Mouse (Mus musculus) MEL (cell line): ENCODE data around the gene Ndrg2. TPM values are rescaled to one million over a fixed set of nuclear protein-coding genes. Genes with fewer than 3 reads are reported as not detected.

ENCODE experiments used
- DNase-seq: peaks from one replicate; pipeline ENCODE4 v3.0.0; 2011; ENCODE audit warnings: low read depth, low spot score
- H3K27ac ChIP-seq: 2 replicates; pipeline ENCODE4 v1.5.1; 2012; ENCODE audit warnings: low read depth, mild to moderate bottlenecking, control low read depth, low read length, moderate library complexity; ENCODE audit not compliant: control insufficient read depth
- H3K27me3 ChIP-seq, 2 experiments: fragments of 150-350 bp in 1 of 2; sonication (generic) in 1 of 2; 2 replicates each; pipeline ENCODE4 v1.6.1; 2012; ENCODE audit warnings: low read length in 2 of 2, mild to moderate bottlenecking in 2 of 2, improper control_type of control experiment in 1 of 2, moderate library complexity in 1 of 2; ENCODE audit not compliant: insufficient read depth in 2 of 2, control insufficient read depth in 1 of 2
- H3K36me3 ChIP-seq, 2 experiments: 2 replicates each; pipeline ENCODE4 v1.6.1; 2012 to 2014; ENCODE audit warnings: low read length in 2 of 2, improper control_type of control experiment in 1 of 2, inconsistent platforms in 1 of 2, mild to moderate bottlenecking in 1 of 2; ENCODE audit not compliant: insufficient read depth in 2 of 2, control insufficient read depth in 1 of 2
- H3K4me1 ChIP-seq, 2 experiments: fragments of 150-350 bp in 1 of 2; sonication (generic) in 1 of 2; 2 replicates each; pipeline ENCODE4 v1.6.1; 2012; ENCODE audit warnings: low read length in 2 of 2, improper control_type of control experiment in 1 of 2, mild to moderate bottlenecking in 1 of 2; ENCODE audit not compliant: insufficient read depth in 2 of 2, control insufficient read depth in 1 of 2
- H3K4me3 ChIP-seq, 2 experiments: fragments of 150-350 bp in 1 of 2; sonication (generic) in 1 of 2; 2 replicates each; pipeline ENCODE4 v1.5.1; 2012; ENCODE audit warnings: low read depth in 2 of 2, low read length in 2 of 2, mild to moderate bottlenecking in 2 of 2, moderate library complexity in 2 of 2, control low read depth in 1 of 2, improper control_type of control experiment in 1 of 2; ENCODE audit not compliant: control insufficient read depth in 1 of 2, insufficient read depth in 1 of 2
- H3K79me2 ChIP-seq: 2 replicates; pipeline ENCODE4 v1.6.1; 2012; ENCODE audit warnings: mild to moderate bottlenecking, low read length, moderate library complexity; ENCODE audit not compliant: control insufficient read depth, poor library complexity, insufficient read depth
- H3K9ac ChIP-seq: 2 replicates; pipeline ENCODE4 v1.6.1; 2012; ENCODE audit warnings: low read depth, mild to moderate bottlenecking, control low read depth, low read length, moderate library complexity; ENCODE audit not compliant: control insufficient read depth, poor library complexity, severe bottlenecking
- H3K9me3 ChIP-seq: fragments of 150-350 bp; sonication (generic); replicated peaks from 2 replicates; pipeline ENCODE4 v1.6.1; 2012; ENCODE audit warnings: mild to moderate bottlenecking, low read length, improper control_type of control experiment, moderate library complexity; ENCODE audit not compliant: insufficient read depth
- CHD1 ChIP-seq: IDR thresholded peaks from 2 replicates; pipeline ENCODE4 v1.6.1; 2012; ENCODE audit warnings: low read depth, mild to moderate bottlenecking, inconsistent platforms, low read length, improper control_type of control experiment
- CHD2 ChIP-seq: IDR thresholded peaks from 2 replicates; pipeline ENCODE4 v1.6.1; 2011; ENCODE audit warnings: low read length, improper control_type of control experiment
- ELF1 ChIP-seq: IDR thresholded peaks from 2 replicates; pipeline ENCODE4 v1.6.1; 2014; ENCODE audit warnings: low read depth, mild to moderate bottlenecking, inconsistent platforms, low read length, improper control_type of control experiment, moderate library complexity
- ETS1 ChIP-seq: IDR thresholded peaks from 2 replicates; pipeline ENCODE4 v1.6.1; 2012; ENCODE audit warnings: low read depth, mild to moderate bottlenecking, inconsistent platforms, low read length, improper control_type of control experiment, moderate library complexity
- GABPA ChIP-seq: IDR thresholded peaks from 2 replicates; pipeline ENCODE4 v1.6.1; 2012; ENCODE audit warnings: low read depth, mild to moderate bottlenecking, inconsistent platforms, low read length, improper control_type of control experiment, moderate library complexity
- GATA1 ChIP-seq: IDR thresholded peaks from 2 replicates; pipeline ENCODE4 v1.6.1; 2011; ENCODE audit warnings: low read depth, low read length, improper control_type of control experiment
- HCFC1 ChIP-seq: IDR thresholded peaks from 2 replicates; pipeline ENCODE4 v1.6.1; 2012; ENCODE audit warnings: low read depth, mild to moderate bottlenecking, inconsistent platforms, low read length, improper control_type of control experiment, moderate library complexity
- JUND ChIP-seq: IDR thresholded peaks from 2 replicates; pipeline ENCODE4 v1.6.1; 2011; ENCODE audit warnings: low read depth, mild to moderate bottlenecking, improper control_type of control experiment, low read length
- MAX ChIP-seq: IDR thresholded peaks from 2 replicates; pipeline ENCODE4 v1.6.1; 2011; ENCODE audit warnings: low read length, improper control_type of control experiment
- MEF2A ChIP-seq: IDR thresholded peaks from 2 replicates; pipeline ENCODE4 v1.6.1; 2014; ENCODE audit warnings: low read depth, mild to moderate bottlenecking, inconsistent platforms, low read length, improper control_type of control experiment; ENCODE audit not compliant: poor library complexity, insufficient replicate concordance, severe bottlenecking; ENCODE audit errors: extremely low read depth
- MYB ChIP-seq: IDR thresholded peaks from 2 replicates; pipeline ENCODE4 v1.6.1; 2011; ENCODE audit warnings: mild to moderate bottlenecking, low read depth, low read length, improper control_type of control experiment
- MYC ChIP-seq: IDR thresholded peaks from 2 replicates; pipeline ENCODE4 v1.6.1; 2011; ENCODE audit warnings: low read depth, mild to moderate bottlenecking, low read length, improper control_type of control experiment, moderate library complexity
- NELFE ChIP-seq: IDR thresholded peaks from 2 replicates; pipeline ENCODE4 v1.6.1; 2011; ENCODE audit warnings: low read depth, low read length, improper control_type of control experiment
- SIN3A ChIP-seq: IDR thresholded peaks from 2 replicates; pipeline ENCODE4 v1.6.1; 2012; ENCODE audit warnings: low read length, improper control_type of control experiment, inconsistent platforms
- SMC3 ChIP-seq: IDR thresholded peaks from 2 replicates; pipeline ENCODE4 v1.6.1; 2011; ENCODE audit warnings: low read depth, low read length, improper control_type of control experiment
- TBP ChIP-seq: IDR thresholded peaks from 2 replicates; pipeline ENCODE4 v1.8.0; 2011; ENCODE audit warnings: low read depth, low read length, improper control_type of control experiment
- TCF12 ChIP-seq: IDR thresholded peaks from 2 replicates; pipeline ENCODE4 v1.6.1; 2014; ENCODE audit warnings: low read depth, mild to moderate bottlenecking, inconsistent platforms, low read length, improper control_type of control experiment, moderate library complexity
- UBTF ChIP-seq: IDR thresholded peaks from 2 replicates; pipeline ENCODE4 v1.6.1; 2012; ENCODE audit warnings: low read depth, mild to moderate bottlenecking, inconsistent platforms, low read length, improper control_type of control experiment, moderate library complexity, borderline replicate concordance; ENCODE audit not compliant: insufficient read depth
- USF1 ChIP-seq: IDR thresholded peaks from 2 replicates; pipeline ENCODE4 v1.6.1; 2014; ENCODE audit warnings: low read depth, mild to moderate bottlenecking, inconsistent platforms, low read length, improper control_type of control experiment, moderate library complexity
- USF2 ChIP-seq, 2 experiments: IDR thresholded peaks; 2 replicates each; pipeline ENCODE4 v1.6.1; 2011 to 2012; ENCODE audit warnings: improper control_type of control experiment in 2 of 2, low read length in 2 of 2, borderline replicate concordance in 1 of 2, inconsistent platforms in 1 of 2, low read depth in 1 of 2, mild to moderate bottlenecking in 1 of 2; ENCODE audit not compliant: insufficient read depth in 1 of 2
- ZKSCAN1 ChIP-seq: IDR thresholded peaks from 2 replicates; pipeline ENCODE4 v1.6.1; 2012; ENCODE audit warnings: low read depth, mild to moderate bottlenecking, inconsistent platforms, low read length, improper control_type of control experiment, moderate library complexity
- ZMIZ1 ChIP-seq: IDR thresholded peaks from 2 replicates; pipeline ENCODE4 v1.6.1; 2012; ENCODE audit warnings: low read depth, mild to moderate bottlenecking, inconsistent platforms, low read length, improper control_type of control experiment, moderate library complexity
- polyA plus RNA-seq, 2 experiments: library from polyadenylated mRNA; stranded (reverse) in 1 of 2; unstranded in 1 of 2; fragments of >175 nt in 1 of 2; fragments of >200 nt in 1 of 2; gene quantifications; 2 replicates each; pipeline versions ENCODE4 v1.2.1 to v1.2.4; 2012; ENCODE audit warnings: low replicate concordance in 2 of 2, low read depth in 1 of 2; ENCODE audit not compliant: insufficient read length in 2 of 2, insufficient read depth in 1 of 2, missing spikeins in 1 of 2
- total RNA-seq: library from RNA; depleted of rRNA; stranded (reverse); fragments of 300-350 nt; gene quantifications from 2 replicates; pipeline ENCODE4 v1.2.3, GENCODE M21; 2012

Gene Ndrg2
- total and polyA plus RNA-seq, 3 experiments: 11.2 to 48.6 TPM; not detected in 1

GRCm38 (mm10) chr14:51960316-51960715, 46.4 kb upstream of the Ndrg2 start:
- H3K79me2 ChIP-seq: no peaks in the 10 kb centered on the region
- TF ChIP-seq SIN3A (no peak), USF1 (no peak)
- TF ChIP-seq, all 39 proteins: peak for 0
- peaks cover 0 to 3% of the 10 kb centered on the region in 2 experiments; a peak in 2 of 4 replicates for H3K27me3 ChIP-seq
- H3K36me3 ChIP-seq: no peaks in the 10 kb centered on the region
- DNase-seq: peak; percentile 1
- H3K4me1 ChIP-seq: no peaks in the 10 kb centered on the region
- no peak overlapping the region for H3K9ac ChIP-seq
- no peak overlapping the region for H3K27ac ChIP-seq
- no peaks in the 10 kb centered on the region for H3K9me3 ChIP-seq
- H3K4me3 ChIP-seq: no peak overlapping the region

GRCm38 (mm10) chr14:51943336-51943735, 29.4 kb upstream of the Ndrg2 start:
- no peaks in the 10 kb centered on the region; a peak in 1 of 4 replicates for H3K27me3 ChIP-seq
- H3K36me3 ChIP-seq: no peaks in the 10 kb centered on the region
- H3K27ac ChIP-seq: no peak overlapping the region
- H3K4me1 ChIP-seq: no peaks in the 10 kb centered on the region
- TF ChIP-seq GATA1 (no peak), ZKSCAN1 (no peak), CHD2 (no peak), MYC (no peak), JUND (no peak), HCFC1 (no peak), ETS1 (no peak), CHD1 (no peak), SMC3 (no peak), MEF2A (no peak), MYB (no peak), ZMIZ1 (no peak)
- TF ChIP-seq, all 39 proteins: peak for 0
- H3K9me3 ChIP-seq: no peaks in the 10 kb centered on the region
- no peaks in the 10 kb centered on the region for H3K79me2 ChIP-seq
- H3K9ac ChIP-seq: no peak overlapping the region
- DNase-seq: no peak
- no peak overlapping the region for H3K4me3 ChIP-seq

GRCm38 (mm10) chr14:51942236-51942635, 28.3 kb upstream of the Ndrg2 start:
- H3K27ac ChIP-seq: no peak overlapping the region
- no peak overlapping the region for H3K4me3 ChIP-seq
- peak; percentile 36 for DNase-seq
- TF ChIP-seq USF2 (IDR thresholded peaks at IDR 0.05; ENCODE audit: borderline replicate concordance in 1 of 2, insufficient read depth in 1 of 2, low read depth in 1 of 2, low read length in 2 of 2): no peak
- no peak for TF ChIP-seq ELF1
- TF ChIP-seq ETS1: no peak
- TF ChIP-seq ZMIZ1: no peak
- no peak for TF ChIP-seq HCFC1
- TF ChIP-seq SIN3A: no peak
- no peak for TF ChIP-seq UBTF
- no peak for TF ChIP-seq TCF12
- TF ChIP-seq TBP: no peak
- no peak for TF ChIP-seq JUND
- TF ChIP-seq USF1: no peak
- no peak for TF ChIP-seq CHD1
- no peak for TF ChIP-seq GATA1
- TF ChIP-seq NELFE: no peak
- TF ChIP-seq MAX: no peak
- no peak for TF ChIP-seq CHD2
- no peak for TF ChIP-seq GABPA
- H3K9me3 ChIP-seq: no peaks in the 10 kb centered on the region
- no peaks in the 10 kb centered on the region for H3K36me3 ChIP-seq
- H3K79me2 ChIP-seq: no peaks in the 10 kb centered on the region
- no peak overlapping the region for H3K9ac ChIP-seq
- no peaks in the 10 kb centered on the region; a peak in 1 of 4 replicates for H3K27me3 ChIP-seq
- no peaks in the 10 kb centered on the region for H3K4me1 ChIP-seq
